Mouse (Mus musculus) heart, embryonic 16.5 days (tissue): ENCODE measurements around the gene Rtbdn. TPM values are rescaled to one million over a fixed set of nuclear protein-coding genes. Genes with fewer than 3 reads are reported as not detected.

ENCODE experiments used
- ATAC-seq: fragments of 200-750 bp; cut with Nextera tagmentation; replicated peaks from 2 replicates; pipeline ENCODE4 v1.8.0; 2017; ENCODE audit warnings: moderate number of reproducible peaks; ENCODE audit not compliant: insufficient read depth, low FRiP score; ENCODE audit errors: extremely low read depth
- H3K27ac ChIP-seq: fragments of 300-500 bp; sonication (generic); 2 replicates; pipeline ENCODE4 v1.5.1; 2014; ENCODE audit warnings: mild to moderate bottlenecking, low read length, control low read depth, moderate library complexity
- H3K27me3 ChIP-seq: fragments of 300-500 bp; sonication (generic); 2 replicates; pipeline ENCODE4 v1.6.1; 2014; ENCODE audit warnings: low read length, mixed read lengths; ENCODE audit not compliant: control insufficient read depth, insufficient read depth
- H3K36me3 ChIP-seq: fragments of 300-500 bp; sonication (generic); 2 replicates; pipeline ENCODE4 v1.6.1; 2014; ENCODE audit not compliant: control insufficient read depth, insufficient read depth
- H3K4me1 ChIP-seq: fragments of 300-500 bp; sonication (generic); 2 replicates; pipeline ENCODE4 v1.6.1; 2014; ENCODE audit warnings: low read length, mixed read lengths; ENCODE audit not compliant: control insufficient read depth, insufficient read depth
- H3K4me2 ChIP-seq: fragments of 300-500 bp; sonication (generic); 2 replicates; pipeline ENCODE4 v1.6.1; 2014; ENCODE audit warnings: low read depth, mild to moderate bottlenecking, control low read depth, low read length
- H3K4me3 ChIP-seq: fragments of 300-500 bp; sonication (generic); 2 replicates; pipeline ENCODE4 v1.5.1; 2014; ENCODE audit warnings: mild to moderate bottlenecking, control low read depth, low read length
- H3K9ac ChIP-seq: fragments of 300-500 bp; sonication (generic); 2 replicates; pipeline ENCODE4 v1.6.1; 2014; ENCODE audit warnings: low read length, control low read depth
- H3K9me3 ChIP-seq: fragments of 300-500 bp; sonication (generic); replicated peaks from 2 replicates; pipeline ENCODE4 v1.6.1; 2016; ENCODE audit warnings: low read length; ENCODE audit not compliant: control insufficient read depth
- WGBS: fragments of 180-500 bp; shearing (Covaris S2); extraction: QIAGEN DNeasy Blood & Tissue Kit; methylation state at CpG from one replicate; pipeline ENCODE4 v1.1.7; 2014; 5-methylcytosine and 5-hydroxymethylcytosine counted together
- polyA plus RNA-seq: library from polyadenylated mRNA; unstranded; fragments of >200 nt; fragmentation: Nextera tagmentation; extraction: Ambion mirVana; gene quantifications from 2 replicates; pipeline ENCODE4 v1.2.1, GENCODE M21; 2015

Rtbdn gene
- polyA plus RNA-seq, 1 experiment from 2014 or later, result 0.38 TPM

DNA sequence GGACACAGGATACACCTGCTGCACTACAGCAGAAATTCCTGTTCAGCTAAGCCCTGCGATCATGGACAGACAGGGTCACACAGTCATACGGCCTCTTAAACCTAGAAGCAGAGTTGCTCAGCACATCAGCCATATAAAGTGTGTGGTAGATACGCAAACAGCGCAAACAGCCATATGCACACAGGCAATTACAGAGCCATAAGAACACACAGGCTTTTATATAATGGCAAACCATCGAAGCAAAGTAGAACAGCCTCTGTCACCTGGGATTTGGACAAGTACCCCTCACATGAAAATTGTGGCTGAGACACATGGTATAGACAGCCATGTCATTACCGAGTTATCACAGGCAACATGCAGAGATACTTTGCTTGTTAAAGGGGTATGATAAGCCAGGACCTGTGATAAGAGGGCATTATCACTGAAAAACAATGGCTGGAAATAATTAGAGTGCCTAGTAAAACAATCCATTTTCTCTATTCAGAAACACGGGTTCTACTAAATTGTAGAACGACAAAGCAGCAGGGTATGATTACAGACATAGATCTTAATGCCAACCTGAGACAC is 39.7 kb downstream of the Rtbdn start:
- peaks cover 34% of the 10 kb centered on the region for H3K4me1 ChIP-seq
- H3K27me3 ChIP-seq, result no peaks in the 10 kb centered on the region
- WGBS, result 36% methylated on average over 8 of the region's 8 CpGs
- no peaks in the 10 kb centered on the region for H3K9me3 ChIP-seq
- no peak for ATAC-seq
- H3K9ac ChIP-seq, result peak overlapping the region; percentile 76
- peak overlapping the region; percentile 66 for H3K4me3 ChIP-seq
- H3K36me3 ChIP-seq, result no peaks in the 10 kb centered on the region
- H3K27ac ChIP-seq, result peak overlapping the region; percentile 60; the same call in 1 of the 2 replicates
- H3K4me2 ChIP-seq, result peak overlapping the region; percentile 97

DNA sequence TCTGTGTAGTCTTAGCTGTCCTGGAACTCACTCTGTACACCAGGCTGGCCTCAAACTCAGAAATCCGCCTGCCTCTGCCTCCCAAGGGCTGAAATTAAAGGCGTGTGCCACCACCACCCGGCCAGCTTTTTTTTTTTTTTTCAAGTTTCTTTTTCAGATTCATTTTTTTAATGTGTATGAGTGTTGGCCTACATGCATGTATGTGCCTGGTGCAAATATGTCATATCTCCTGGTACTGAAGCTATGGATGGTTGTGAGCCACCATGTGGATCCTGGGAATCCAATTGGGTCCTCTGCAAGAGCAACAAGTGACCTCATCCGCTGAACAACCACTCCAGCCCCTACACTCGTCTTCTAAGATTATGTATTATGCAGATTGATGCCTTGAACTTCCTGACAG is 40.6 kb downstream of the Rtbdn start:
- peaks cover 30% of the 10 kb centered on the region for H3K4me1 ChIP-seq
- no peak overlapping the region for H3K4me3 ChIP-seq
- H3K9me3 ChIP-seq, result no peaks in the 10 kb centered on the region
- H3K36me3 ChIP-seq, result no peaks in the 10 kb centered on the region
- H3K4me2 ChIP-seq, result no peak overlapping the region
- no peak overlapping the region for H3K27ac ChIP-seq
- H3K27me3 ChIP-seq, result no peaks in the 10 kb centered on the region
- H3K9ac ChIP-seq, result no peak overlapping the region
- no peak for ATAC-seq
- WGBS, result 80% methylated on average over 5 of the region's 5 CpGs

DNA sequence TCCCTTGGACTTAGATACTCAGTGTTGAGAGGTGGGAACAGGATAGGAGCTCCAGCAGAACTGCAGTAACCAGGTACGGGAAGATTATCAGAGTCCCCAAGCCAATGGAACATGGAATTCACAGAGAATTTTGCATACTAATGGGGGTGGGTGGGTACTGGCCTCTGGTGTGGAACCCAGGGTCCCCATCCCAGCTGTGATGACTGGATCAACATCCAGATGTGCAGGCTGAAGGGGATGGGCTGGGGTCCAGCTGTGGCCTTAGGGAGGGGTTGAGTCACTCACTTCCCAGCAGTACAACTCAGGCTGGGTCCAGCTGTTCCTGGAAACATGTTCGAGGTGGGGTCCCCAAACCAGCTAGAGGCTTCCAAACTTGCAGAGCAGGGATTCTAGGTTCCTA is 41.1 kb downstream of the Rtbdn start:
- no peaks in the 10 kb centered on the region for H3K9me3 ChIP-seq
- H3K4me3 ChIP-seq, result no peak overlapping the region
- ATAC-seq, result no peak
- peaks cover 30% of the 10 kb centered on the region for H3K4me1 ChIP-seq
- no peak overlapping the region for H3K9ac ChIP-seq
- H3K36me3 ChIP-seq, result no peaks in the 10 kb centered on the region
- H3K27ac ChIP-seq, result no peak overlapping the region
- no peak overlapping the region for H3K4me2 ChIP-seq
- 61% methylated on average over 2 of the region's 2 CpGs for WGBS
- H3K27me3 ChIP-seq, result no peaks in the 10 kb centered on the region

DNA sequence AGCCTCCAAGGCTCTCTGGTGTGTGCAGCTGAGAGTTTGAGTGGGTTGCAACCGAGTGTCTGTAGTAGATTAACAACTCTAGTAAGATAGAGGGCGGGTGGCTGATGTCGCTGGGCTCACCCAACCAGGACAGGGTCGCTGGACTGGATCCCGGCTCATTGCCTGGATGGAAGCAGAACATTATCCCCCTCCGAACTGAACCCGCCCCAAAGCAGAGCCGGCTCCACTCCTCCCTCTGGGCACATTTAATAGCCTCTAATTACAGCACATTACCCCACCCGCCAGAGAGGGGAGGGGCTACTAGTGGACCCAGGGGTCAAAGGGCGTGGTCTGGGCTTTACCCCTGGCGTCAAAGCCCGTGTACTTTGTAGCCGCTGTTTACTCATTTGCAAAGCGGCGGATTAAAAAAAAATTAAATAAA is 42.5 kb downstream of the Rtbdn start:
- H3K4me1 ChIP-seq, result peaks cover 28% of the 10 kb centered on the region
- no peaks in the 10 kb centered on the region for H3K9me3 ChIP-seq
- no peak overlapping the region for H3K4me3 ChIP-seq
- peaks cover under 1% of the 10 kb centered on the region; the same call in 1 of the 2 replicates for H3K27me3 ChIP-seq
- H3K36me3 ChIP-seq, result no peaks in the 10 kb centered on the region
- peak overlapping the region; percentile 92; the same call in 1 of the 2 replicates for H3K4me2 ChIP-seq
- peak overlapping the region; percentile 35; the same call in 1 of the 2 replicates for H3K9ac ChIP-seq
- 17% methylated on average over 15 of the region's 15 CpGs for WGBS
- no peak for ATAC-seq
- H3K27ac ChIP-seq, result no peak overlapping the region

DNA sequence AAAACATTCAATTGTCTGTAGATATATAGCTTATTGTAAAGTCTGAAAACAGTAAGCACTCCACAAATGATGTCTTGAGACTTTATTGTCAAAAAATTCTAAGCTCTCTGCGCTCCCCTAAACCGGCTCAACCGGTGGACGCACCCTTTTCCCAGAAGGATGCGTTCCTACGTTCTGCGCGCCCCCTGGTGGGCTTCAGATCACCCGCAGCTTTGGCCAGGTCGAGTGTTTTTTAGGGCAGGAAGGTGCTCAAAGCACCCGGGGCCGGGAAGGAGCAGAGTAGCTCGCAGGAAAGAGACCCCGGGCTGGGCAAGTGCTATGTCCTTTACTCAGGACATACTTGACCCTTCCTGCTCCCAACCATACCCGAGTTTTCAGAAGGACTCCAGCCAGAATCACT is 43.0 kb downstream of the Rtbdn start:
- no peaks in the 10 kb centered on the region for H3K36me3 ChIP-seq
- under 1% methylated on average over 15 of the region's 15 CpGs for WGBS
- ATAC-seq, result peak; percentile 61
- H3K4me1 ChIP-seq, result peaks cover 23% of the 10 kb centered on the region
- H3K27me3 ChIP-seq, result peaks cover 3% of the 10 kb centered on the region; the same call in 1 of the 2 replicates
- peak overlapping the region; percentile 75 for H3K27ac ChIP-seq
- H3K4me2 ChIP-seq, result peak overlapping the region; percentile 92
- peak overlapping the region; percentile 68 for H3K4me3 ChIP-seq
- peak overlapping the region; percentile 74 for H3K9ac ChIP-seq
- H3K9me3 ChIP-seq, result no peaks in the 10 kb centered on the region

DNA sequence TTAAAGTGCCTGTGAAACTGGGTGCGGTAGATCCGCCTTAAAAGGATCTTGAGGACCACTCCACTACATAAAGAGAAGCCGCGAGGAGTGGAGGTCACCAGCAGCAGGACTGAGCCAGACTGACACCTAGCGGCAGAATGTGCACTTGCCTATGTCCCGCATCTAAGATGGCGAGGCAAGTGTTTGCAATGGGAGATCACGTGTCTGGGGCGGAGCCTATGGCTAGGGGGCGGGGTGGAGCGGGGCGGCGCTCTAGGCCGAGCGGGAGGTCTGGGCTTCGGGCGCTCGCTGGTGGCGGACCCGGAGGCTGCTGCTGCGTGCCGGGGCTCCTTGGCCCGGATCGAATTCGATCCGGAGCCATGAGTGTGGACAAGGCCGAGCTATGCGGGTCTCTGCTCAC is 43.6 kb downstream of the Rtbdn start, which contains the start of gene Hook2:
Gene Hook2, plus strand, starts transcription at position 255 of the 400 bp plus-strand sequence.
- peak within 1 kb of the TSS; percentile 74 for H3K9ac ChIP-seq
- H3K27ac ChIP-seq, result peak within 1 kb of the TSS; percentile 75
- H3K4me2 ChIP-seq, result peak within 1 kb of the TSS; percentile 92
- peak within 1 kb of the TSS; percentile 68 for H3K4me3 ChIP-seq
- H3K4me1 ChIP-seq, result peaks cover 17% of the 10 kb centered on the region
- ATAC-seq, result peak; percentile 90
- H3K27me3 ChIP-seq, result peaks cover 5% of the 10 kb centered on the region; the same call in 1 of the 2 replicates
- H3K9me3 ChIP-seq, result no peaks in the 10 kb centered on the region
- WGBS, result 0% methylated on average over 28 of the region's 28 CpGs
- H3K36me3 ChIP-seq, result no peaks in the 10 kb centered on the region

DNA sequence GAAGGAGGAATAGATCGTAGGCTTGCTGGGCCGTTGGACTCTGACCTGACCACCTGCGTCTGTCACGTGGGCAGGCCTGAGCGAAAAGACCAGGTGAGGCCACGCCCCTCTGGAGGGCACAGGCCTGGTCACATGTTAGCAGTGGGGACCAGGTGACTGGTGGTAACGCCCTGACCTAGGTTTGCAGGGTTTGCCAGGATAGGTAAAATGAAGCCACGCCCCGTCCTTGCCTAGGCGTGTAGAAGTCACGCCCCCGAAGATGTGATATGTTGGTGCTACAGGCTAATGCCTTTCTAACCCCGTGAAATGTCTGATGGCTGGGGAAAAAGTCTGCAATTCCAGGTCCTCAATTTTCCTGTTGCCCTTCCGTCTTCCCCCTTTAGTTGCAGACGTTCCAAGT is 44.0 kb downstream of the Rtbdn start:
- Histone ChIP-seq H3K27me3 (peaks cover 5% of the 10 kb centered on the region; the same call in 1 of the 2 replicates), H3K9me3 (no peaks in the 10 kb centered on the region), H3K4me3 (peak overlapping the region; percentile 68), H3K4me1 (peaks cover 14% of the 10 kb centered on the region), H3K27ac (0 out of 2 replicates have a peak overlapping the region, but pooled peaks have one; percentile 32), H3K36me3 (no peaks in the 10 kb centered on the region), H3K4me2 (peak overlapping the region; percentile 92), H3K9ac (peak overlapping the region; percentile 74)
- WGBS, result 2% methylated on average over 15 of the region's 15 CpGs
- ATAC-seq, result peak; percentile 12

DNA sequence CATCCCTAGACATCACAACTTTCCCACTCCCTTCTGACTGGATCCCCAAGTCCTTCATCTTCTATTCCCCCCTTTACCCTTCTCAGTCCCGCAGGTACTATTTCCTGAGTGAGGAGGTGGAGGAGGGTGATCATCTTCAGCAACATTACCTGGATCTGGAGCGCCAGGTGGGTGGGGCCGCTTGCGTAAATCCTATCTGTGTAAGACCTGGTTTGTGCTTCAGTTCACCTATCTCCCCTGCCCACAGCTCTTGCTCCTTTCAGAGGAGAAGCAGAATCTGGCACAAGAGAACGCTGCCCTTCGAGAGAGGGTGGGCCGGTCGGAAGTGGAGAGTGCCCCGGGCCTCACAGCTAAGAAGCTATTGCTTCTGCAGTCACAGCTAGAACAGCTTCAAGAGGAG is 47.6 kb downstream of the Rtbdn start:
- WGBS, result 88% methylated on average over 9 of the region's 9 CpGs
- Histone ChIP-seq H3K9me3 (no peaks in the 10 kb centered on the region), H3K4me1 (peaks cover 11% of the 10 kb centered on the region), H3K9ac (no peak overlapping the region), H3K27ac (no peak overlapping the region), H3K4me2 (no peak overlapping the region), H3K27me3 (peaks cover 7% of the 10 kb centered on the region; the same call in 1 of the 2 replicates), H3K4me3 (no peak overlapping the region), H3K36me3 (no peaks in the 10 kb centered on the region)
- no peak for ATAC-seq

DNA sequence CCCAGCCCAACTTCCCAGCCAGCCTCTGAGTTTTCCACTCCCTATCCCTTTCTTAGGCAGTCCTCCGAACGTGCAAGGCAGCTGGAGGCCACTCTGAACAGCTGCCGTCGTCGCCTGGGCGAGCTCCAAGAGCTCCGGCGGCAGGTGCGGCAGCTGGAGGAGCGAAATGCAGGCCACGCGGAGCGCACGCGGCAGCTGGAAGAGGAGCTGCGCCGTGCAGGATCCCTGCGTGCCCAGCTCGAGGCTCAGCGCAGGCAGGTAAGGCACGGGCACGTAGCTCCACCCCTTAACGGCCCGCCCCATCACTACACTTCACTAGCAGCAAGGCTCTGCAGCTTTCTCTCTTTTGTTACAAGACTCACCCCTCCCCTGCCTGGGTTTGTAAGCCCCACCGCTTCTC is 48.9 kb downstream of the Rtbdn start:
- no peak overlapping the region for H3K4me2 ChIP-seq
- no peak overlapping the region for H3K4me3 ChIP-seq
- H3K9me3 ChIP-seq, result no peaks in the 10 kb centered on the region
- H3K36me3 ChIP-seq, result no peaks in the 10 kb centered on the region
- H3K9ac ChIP-seq, result no peak overlapping the region
- no peak for ATAC-seq
- 21% methylated on average over 25 of the region's 25 CpGs for WGBS
- peaks cover 7% of the 10 kb centered on the region; the same call in 1 of the 2 replicates for H3K27me3 ChIP-seq
- H3K27ac ChIP-seq, result no peak overlapping the region
- H3K4me1 ChIP-seq, result peaks cover 8% of the 10 kb centered on the region
